Comparison of ENCODE assay signal across 8 mouse cellular contexts in genomic region chr11:79584191-79584590, GRCm38 (mm10). TPM values are rescaled to one million over a fixed set of nuclear protein-coding genes. Genes with fewer than 3 reads are reported as not detected.
DNase-seq lines count a peak whose midpoint lies in the region; ATAC-seq and TF ChIP-seq lines count a peak whose summit lies in the region.

No protein-coding gene starts in this region.

- H3K4me2 ChIP-seq in forebrain, embryonic 13.5 days = no peak overlapping the region
- H3K4me2 ChIP-seq in intestine, embryonic 15.5 days (replicated peaks) = no peak overlapping the region
- no peak overlapping the region for H3K4me2 ChIP-seq in midbrain, postnatal 0 days (ENCODE audit: low read depth, low read length, poor library complexity, severe bottlenecking)
- H3K4me2 ChIP-seq in stomach, embryonic 16.5 days (ENCODE audit: low read depth, low read length) = no peak overlapping the region

- TF ChIP-seq EP300 in MEL (IDR thresholded peaks at IDR 0.05; ENCODE audit: low read depth in 1 of 2, low read length in 2 of 2) = no peak

- H3K4me1 ChIP-seq in MEL (ENCODE audit: control insufficient read depth in 1 of 2, insufficient read depth in 2 of 2, low read length in 2 of 2) = no peaks in the 10 kb centered on the region
- no peaks in the 10 kb centered on the region for H3K4me1 ChIP-seq in forebrain, embryonic 13.5 days
- no peaks in the 10 kb centered on the region for H3K4me1 ChIP-seq in intestine, embryonic 15.5 days (replicated peaks)
- H3K4me1 ChIP-seq in limb, embryonic 10.5 days = peaks cover 3% of the 10 kb centered on the region; the same call in 1 of the 2 replicates
- H3K4me1 ChIP-seq in midbrain, postnatal 0 days (ENCODE audit: insufficient read depth, low read length) = no peaks in the 10 kb centered on the region
- no peaks in the 10 kb centered on the region for H3K4me1 ChIP-seq in stomach, embryonic 16.5 days (ENCODE audit: control insufficient read depth, insufficient read depth, low read length)

- peak; percentile 82 for DNase-seq in 3T3-L1 (ENCODE audit: low read depth, low spot score)
- DNase-seq in MEL (ENCODE audit: low read depth, low spot score) = peak; percentile 81
- DNase-seq in cerebellum, adult 11-12 months = peak; percentile 66
- peak; percentile 74 for DNase-seq in limb, embryonic 10.5 days (ENCODE audit: low spot score)
- DNase-seq in midbrain, postnatal 0 days (ENCODE audit: low spot score) = peak; percentile 89

- peak; percentile 86 to 99 (median 92) for TF ChIP-seq CTCF in MEL (IDR thresholded peaks at IDR 0.05 in 2 of 3, conservative IDR thresholded peaks at IDR 0.05 in 1 of 3; ENCODE audit: control insufficient read depth in 1 of 3, insufficient read depth in 1 of 3, low read depth in 2 of 3, low read length in 3 of 3, poor library complexity in 1 of 3, severe bottlenecking in 1 of 3)
- TF ChIP-seq CTCF in midbrain, postnatal 0 days (IDR thresholded peaks at IDR 0.05) = peak; percentile 94

- H3K4me3 ChIP-seq in MEL (ENCODE audit: control insufficient read depth in 1 of 2, insufficient read depth in 1 of 2, low read depth in 2 of 2, low read length in 2 of 2) = no peak overlapping the region
- H3K4me3 ChIP-seq in forebrain, embryonic 13.5 days = no peak overlapping the region
- H3K4me3 ChIP-seq in intestine, embryonic 15.5 days (replicated peaks) = no peak overlapping the region
- no peak overlapping the region for H3K4me3 ChIP-seq in limb, embryonic 10.5 days
- no peak overlapping the region for H3K4me3 ChIP-seq in midbrain, postnatal 0 days (ENCODE audit: low read depth, low read length)
- H3K4me3 ChIP-seq in stomach, embryonic 16.5 days (replicated peaks; ENCODE audit: low read length) = no peak overlapping the region

- no peaks in the 10 kb centered on the region for H3K9me3 ChIP-seq in MEL (replicated peaks; ENCODE audit: insufficient read depth, low read length)
- no peaks in the 10 kb centered on the region for H3K9me3 ChIP-seq in forebrain, embryonic 13.5 days (replicated peaks)
- no peaks in the 10 kb centered on the region for H3K9me3 ChIP-seq in intestine, embryonic 15.5 days
- no peaks in the 10 kb centered on the region for H3K9me3 ChIP-seq in limb, embryonic 10.5 days (replicated peaks)
- H3K9me3 ChIP-seq in midbrain, postnatal 0 days (ENCODE audit: low read length) = no peaks in the 10 kb centered on the region
- H3K9me3 ChIP-seq in stomach, embryonic 16.5 days (replicated peaks; ENCODE audit: control insufficient read depth, low read length) = no peaks in the 10 kb centered on the region

- H3K9ac ChIP-seq in MEL (ENCODE audit: control insufficient read depth, low read depth, low read length, poor library complexity, severe bottlenecking) = no peak overlapping the region
- no peak overlapping the region for H3K9ac ChIP-seq in forebrain, embryonic 13.5 days
- no peak overlapping the region for H3K9ac ChIP-seq in intestine, embryonic 15.5 days
- H3K9ac ChIP-seq in midbrain, postnatal 0 days (replicated peaks; ENCODE audit: low read length, poor library complexity, severe bottlenecking) = no peak overlapping the region
- H3K9ac ChIP-seq in stomach, embryonic 16.5 days (ENCODE audit: low read length) = no peak overlapping the region

- H3K27ac ChIP-seq in MEL (ENCODE audit: control insufficient read depth, low read depth, low read length) = no peak overlapping the region
- no peak overlapping the region for H3K27ac ChIP-seq in forebrain, embryonic 13.5 days
- H3K27ac ChIP-seq in intestine, embryonic 15.5 days = no peak overlapping the region
- peak overlapping the region; percentile 37; the same call in 1 of the 2 replicates for H3K27ac ChIP-seq in limb, embryonic 10.5 days
- H3K27ac ChIP-seq in midbrain, postnatal 0 days (ENCODE audit: low read depth, low read length) = no peak overlapping the region
- H3K27ac ChIP-seq in stomach, embryonic 16.5 days (ENCODE audit: low read length) = no peak overlapping the region

- peak; percentile 91 for ATAC-seq in forebrain, embryonic 13.5 days
- ATAC-seq in intestine, embryonic 15.5 days = peak; percentile 43
- ATAC-seq in midbrain, postnatal 0 days (ENCODE audit: low FRiP score) = peak; percentile 74; the same call in 1 of the 2 replicates
- 0 out of 2 replicates have a peak, but pooled peaks have one; percentile 74 for ATAC-seq in stomach, embryonic 16.5 days (ENCODE audit: insufficient read depth, low FRiP score)

- H3K27me3 ChIP-seq in MEL (ENCODE audit: control insufficient read depth in 1 of 2, insufficient read depth in 2 of 2, low read length in 2 of 2) = no peaks in the 10 kb centered on the region
- 0 out of 2 replicates have a peak, but pooled peaks cover 4% of the 10 kb centered on the region for H3K27me3 ChIP-seq in forebrain, embryonic 13.5 days
- peaks cover 10% of the 10 kb centered on the region for H3K27me3 ChIP-seq in intestine, embryonic 15.5 days (replicated peaks)
- H3K27me3 ChIP-seq in limb, embryonic 10.5 days (ENCODE audit: low read depth, poor library complexity, severe bottlenecking) = peaks cover 16% of the 10 kb centered on the region
- H3K27me3 ChIP-seq in midbrain, postnatal 0 days (ENCODE audit: insufficient read depth, low read length) = no peaks in the 10 kb centered on the region
- peaks cover 4% of the 10 kb centered on the region; the same call in 1 of the 2 replicates for H3K27me3 ChIP-seq in stomach, embryonic 16.5 days (ENCODE audit: control insufficient read depth, insufficient read depth, low read length)

- 5% methylated on average over 5 of the region's 5 CpGs for WGBS in forebrain, embryonic 13.5 days
- 15% methylated on average over 5 of the region's 5 CpGs for WGBS in intestine, embryonic 15.5 days
- 23% methylated on average over 5 of the region's 5 CpGs for WGBS in limb, embryonic 10.5 days
- WGBS in midbrain, postnatal 0 days = 7% methylated on average over 5 of the region's 5 CpGs
- WGBS in stomach, embryonic 16.5 days = 9% methylated on average over 5 of the region's 5 CpGs

- TF ChIP-seq RAD21 in MEL (IDR thresholded peaks at IDR 0.05; ENCODE audit: low read depth, low read length) = peak; percentile 95

- TF ChIP-seq POLR2A in MEL (IDR thresholded peaks at IDR 0.05; ENCODE audit: control insufficient read depth in 1 of 2, insufficient read depth in 1 of 2, low read depth in 1 of 2, low read length in 2 of 2, poor library complexity in 1 of 2) = no peak

- H3K36me3 ChIP-seq in MEL (ENCODE audit: control insufficient read depth in 1 of 2, insufficient read depth in 2 of 2, low read length in 2 of 2) = no peaks in the 10 kb centered on the region
- H3K36me3 ChIP-seq in forebrain, embryonic 13.5 days (ENCODE audit: poor library complexity, severe bottlenecking) = peaks cover 14% of the 10 kb centered on the region
- no peaks in the 10 kb centered on the region for H3K36me3 ChIP-seq in intestine, embryonic 15.5 days
- peaks cover 6% of the 10 kb centered on the region for H3K36me3 ChIP-seq in limb, embryonic 10.5 days
- peaks cover 8% of the 10 kb centered on the region; the same call in 1 of the 2 replicates for H3K36me3 ChIP-seq in midbrain, postnatal 0 days (ENCODE audit: insufficient read depth, low read length)
- H3K36me3 ChIP-seq in stomach, embryonic 16.5 days (ENCODE audit: control insufficient read depth, insufficient read depth, low read length) = no peaks in the 10 kb centered on the region

- H3K79me2 ChIP-seq in MEL (ENCODE audit: control insufficient read depth, insufficient read depth, low read length, poor library complexity) = no peaks in the 10 kb centered on the region

TF ChIP-seq in MEL, 35 proteins besides CTCF, POLR2A, EP300 and RAD21 (continues in another document):
- TF ChIP-seq ELF1 (IDR thresholded peaks at IDR 0.05; ENCODE audit: low read depth, low read length) (no peak), MYB (IDR thresholded peaks at IDR 0.05; ENCODE audit: low read depth, low read length) (no peak), KAT2A (conservative IDR thresholded peaks at IDR 0.05; ENCODE audit: low read depth, low read length) (no peak)

RNA-seq across cellular contexts. Expression of gene Rab11fip4, which starts 6.8 kb away (rescaled TPM):
- under 0.01 TPM in 1 of 2 replicates, not detected in the other for total RNA-seq in MEL (2012; rRNA removed)
- under 1 TPM in 1 of 2 experiments, not detected in 1; 0.03 TPM for polyA plus RNA-seq in MEL (2012; ENCODE audit: insufficient read depth in 1 of 2, insufficient read length in 2 of 2, low read depth in 1 of 2, low replicate concordance in 2 of 2, missing spikeins in 1 of 2)
- polyA plus RNA-seq in forebrain, embryonic 13.5 days (2015; fragmentation: Nextera tagmentation; extraction: Ambion mirVana) = 16.2 and 19.2 TPM in 2 replicates
- polyA plus RNA-seq in intestine, embryonic 15.5 days (2015; fragmentation: Nextera tagmentation; extraction: Ambion mirVana) = 1.7 and 1.8 TPM in 2 replicates
- polyA plus RNA-seq in limb, embryonic 10.5 days (2016; fragmentation: Nextera tagmentation; extraction: Ambion mirVana) = 9.5 and 13.4 TPM in 2 replicates
- 68.1 and 68.3 TPM in 2 replicates for total RNA-seq in midbrain, postnatal 0 days (2014; rRNA removed)
- polyA plus RNA-seq in midbrain, postnatal 0 days (2015; fragmentation: Nextera tagmentation; extraction: Ambion mirVana) = 19.0 and 19.9 TPM in 2 replicates
- 2.0 and 2.2 TPM in 2 replicates for polyA plus RNA-seq in stomach, embryonic 16.5 days (2015; fragmentation: Nextera tagmentation; extraction: Ambion mirVana)

RNA-seq across cellular contexts. Expression of gene Evi2a, which starts 53.8 kb away (rescaled TPM):
- 0.13 and 0.19 TPM in 2 replicates for total RNA-seq in MEL (2012; rRNA removed)
- under 1 TPM in 1 of 2 experiments, not detected in 1; 0.18 TPM for polyA plus RNA-seq in MEL (2012; ENCODE audit: insufficient read depth in 1 of 2, insufficient read length in 2 of 2, low read depth in 1 of 2, low replicate concordance in 2 of 2, missing spikeins in 1 of 2)
- 2.6 and 2.7 TPM in 2 replicates for polyA plus RNA-seq in forebrain, embryonic 13.5 days (2015; fragmentation: Nextera tagmentation; extraction: Ambion mirVana)
- polyA plus RNA-seq in intestine, embryonic 15.5 days (2015; fragmentation: Nextera tagmentation; extraction: Ambion mirVana) = 3.2 and 3.7 TPM in 2 replicates
- 2.0 and 2.2 TPM in 2 replicates for polyA plus RNA-seq in limb, embryonic 10.5 days (2016; fragmentation: Nextera tagmentation; extraction: Ambion mirVana)
- total RNA-seq in midbrain, postnatal 0 days (2014; rRNA removed) = 2.3 and 2.7 TPM in 2 replicates
- 4.0 and 4.7 TPM in 2 replicates for polyA plus RNA-seq in midbrain, postnatal 0 days (2015; fragmentation: Nextera tagmentation; extraction: Ambion mirVana)
- polyA plus RNA-seq in stomach, embryonic 16.5 days (2015; fragmentation: Nextera tagmentation; extraction: Ambion mirVana) = 4.2 and 5.0 TPM in 2 replicates

RNA-seq across cellular contexts. Expression of gene Evi2, which starts 53.8 kb away (rescaled TPM):
- 0.15 and 0.46 TPM in 2 replicates for total RNA-seq in MEL (2012; rRNA removed)
- 1 to 10 TPM in 1 of 2 experiments, not detected in 1; 1.2 TPM for polyA plus RNA-seq in MEL (2012; ENCODE audit: insufficient read depth in 1 of 2, insufficient read length in 2 of 2, low read depth in 1 of 2, low replicate concordance in 2 of 2, missing spikeins in 1 of 2)
- polyA plus RNA-seq in forebrain, embryonic 13.5 days (2015; fragmentation: Nextera tagmentation; extraction: Ambion mirVana) = 0.75 and 0.89 TPM in 2 replicates
- polyA plus RNA-seq in intestine, embryonic 15.5 days (2015; fragmentation: Nextera tagmentation; extraction: Ambion mirVana) = 0.40 and 0.51 TPM in 2 replicates
- polyA plus RNA-seq in limb, embryonic 10.5 days (2016; fragmentation: Nextera tagmentation; extraction: Ambion mirVana) = 0.82 and 1.1 TPM in 2 replicates
- 0.24 TPM in 1 of 2 replicates, not detected in the other for total RNA-seq in midbrain, postnatal 0 days (2014; rRNA removed)
- polyA plus RNA-seq in midbrain, postnatal 0 days (2015; fragmentation: Nextera tagmentation; extraction: Ambion mirVana) = 0.26 and 0.28 TPM in 2 replicates
- 0.60 and 0.89 TPM in 2 replicates for polyA plus RNA-seq in stomach, embryonic 16.5 days (2015; fragmentation: Nextera tagmentation; extraction: Ambion mirVana)
